Mouse (Mus musculus): Measurements from ENCODE around the gene Troap. TPM values are rescaled to one million over a fixed set of nuclear protein-coding genes. Genes with fewer than 3 reads are reported as not detected.

Gene Troap
- total and polyA plus RNA-seq, 2 experiments from 2014 or later = 4.5 to 10.5 TPM

- no peak overlapping the region for H3K4me2 ChIP-seq (ENCODE audit: low read depth, low read length)
- H3K9me3 ChIP-seq (ENCODE audit: low read length) = no peaks in the 10 kb centered on the region
- H3K27me3 ChIP-seq (ENCODE audit: insufficient read depth, low read length) = peaks cover 36% of the 10 kb centered on the region
- H3K9ac ChIP-seq (replicated peaks; ENCODE audit: low read length) = no peak overlapping the region
- DNase-seq (ENCODE audit: low spot score) (no peak), ATAC-seq (no peak)
- H3K4me1 ChIP-seq (ENCODE audit: insufficient read depth, low read length) = no peaks in the 10 kb centered on the region
- TF ChIP-seq CTCF (IDR thresholded peaks at IDR 0.05; ENCODE audit: low read depth) = no peak
- no peak overlapping the region for H3K4me3 ChIP-seq (ENCODE audit: low read length)
- WGBS = 18% methylated on average over 11 of the region's 11 CpGs
- H3K36me3 ChIP-seq (ENCODE audit: insufficient read depth, low read length) = no peaks in the 10 kb centered on the region
- H3K27ac ChIP-seq = no peak overlapping the region
These were observed 9.6 kb downstream of the Troap start for GRCm38 (mm10) chr15:99083867-99084557.

GRCm38 (mm10) chr15:99084618-99085017 lies 10.2 kb downstream of the Troap start:
- 19% methylated on average over 19 of the region's 19 CpGs for WGBS
- H3K4me3 ChIP-seq (ENCODE audit: low read length) = no peak overlapping the region
- no peak overlapping the region for H3K27ac ChIP-seq
- DNase-seq (ENCODE audit: low spot score) (no peak), ATAC-seq (no peak)
- no peak overlapping the region for H3K4me2 ChIP-seq (ENCODE audit: low read depth, low read length)
- H3K4me1 ChIP-seq (ENCODE audit: insufficient read depth, low read length) = no peaks in the 10 kb centered on the region
- no peak overlapping the region for H3K9ac ChIP-seq (replicated peaks; ENCODE audit: low read length)
- no peaks in the 10 kb centered on the region for H3K9me3 ChIP-seq (ENCODE audit: low read length)
- peaks cover 41% of the 10 kb centered on the region for H3K27me3 ChIP-seq (ENCODE audit: insufficient read depth, low read length)
- no peak for TF ChIP-seq CTCF (IDR thresholded peaks at IDR 0.05; ENCODE audit: low read depth)
- H3K36me3 ChIP-seq (ENCODE audit: insufficient read depth, low read length) = no peaks in the 10 kb centered on the region

- no peaks in the 10 kb centered on the region for H3K4me1 ChIP-seq (ENCODE audit: insufficient read depth, low read length)
- ATAC-seq (no peak), DNase-seq (ENCODE audit: low spot score) (no peak)
- no peak overlapping the region for H3K4me2 ChIP-seq (ENCODE audit: low read depth, low read length)
- TF ChIP-seq CTCF (IDR thresholded peaks at IDR 0.05; ENCODE audit: low read depth) = no peak
- H3K9ac ChIP-seq (replicated peaks; ENCODE audit: low read length) = no peak overlapping the region
- WGBS = 76% methylated on average over 4 of the region's 4 CpGs
- no peaks in the 10 kb centered on the region for H3K36me3 ChIP-seq (ENCODE audit: insufficient read depth, low read length)
- H3K9me3 ChIP-seq (ENCODE audit: low read length) = no peaks in the 10 kb centered on the region
- H3K27me3 ChIP-seq (ENCODE audit: insufficient read depth, low read length) = peaks cover 42% of the 10 kb centered on the region
- no peak overlapping the region for H3K27ac ChIP-seq
- H3K4me3 ChIP-seq (ENCODE audit: low read length) = no peak overlapping the region
These were observed 11.6 kb downstream of the Troap start for GRCm38 (mm10) chr15:99085997-99086396.

- Histone ChIP-seq H3K4me2 (ENCODE audit: low read depth, low read length) (peak within 1 kb of the TSS; percentile 48), H3K27ac (no peak within 1 kb of the TSS), H3K4me3 (ENCODE audit: low read length) (peak within 1 kb of the TSS; percentile 27), H3K36me3 (ENCODE audit: insufficient read depth, low read length) (no peaks in the 10 kb centered on the region), H3K27me3 (ENCODE audit: insufficient read depth, low read length) (peaks cover 42% of the 10 kb centered on the region), H3K9me3 (ENCODE audit: low read length) (no peaks in the 10 kb centered on the region), H3K4me1 (ENCODE audit: insufficient read depth, low read length) (no peaks in the 10 kb centered on the region), H3K9ac (replicated peaks; ENCODE audit: low read length) (0 out of 2 replicates have a peak within 1 kb of the TSS, but pooled peaks have one; percentile 13)
- ATAC-seq = 0 out of 2 replicates have a peak, but pooled peaks have one; percentile 4
- peak; percentile 53 for TF ChIP-seq CTCF (IDR thresholded peaks at IDR 0.05; ENCODE audit: low read depth)
- 7% methylated on average over 60 of the region's 60 CpGs for WGBS
- no peak for DNase-seq (ENCODE audit: low spot score)
These were observed 13.1 kb downstream of the Troap start, which contains the start of gene C1ql4 for GRCm38 (mm10) chr15:99087253-99088075. Gene C1ql4, minus strand, starts transcription at chr15:99087817.

- Histone ChIP-seq H3K4me2 (ENCODE audit: low read depth, low read length) (peak overlapping the region; percentile 48), H3K4me3 (ENCODE audit: low read length) (peak overlapping the region; percentile 27), H3K27ac (no peak overlapping the region), H3K9me3 (ENCODE audit: low read length) (no peaks in the 10 kb centered on the region), H3K27me3 (ENCODE audit: insufficient read depth, low read length) (peaks cover 42% of the 10 kb centered on the region), H3K36me3 (ENCODE audit: insufficient read depth, low read length) (no peaks in the 10 kb centered on the region), H3K4me1 (ENCODE audit: insufficient read depth, low read length) (no peaks in the 10 kb centered on the region), H3K9ac (replicated peaks; ENCODE audit: low read length) (0 out of 2 replicates have a peak overlapping the region, but pooled peaks have one; percentile 13)
- 3% methylated on average over 26 of the region's 27 CpGs for WGBS
- ATAC-seq (peak; percentile 80), DNase-seq (ENCODE audit: low spot score) (peak; percentile 86)
- peak; percentile 66 for TF ChIP-seq CTCF (IDR thresholded peaks at IDR 0.05; ENCODE audit: low read depth)
These were observed 13.9 kb downstream of the Troap start for GRCm38 (mm10) chr15:99088292-99088691.

- no peak for TF ChIP-seq CTCF (IDR thresholded peaks at IDR 0.05; ENCODE audit: low read depth)
- Histone ChIP-seq H3K4me3 (ENCODE audit: low read length) (no peak overlapping the region), H3K36me3 (ENCODE audit: insufficient read depth, low read length) (no peaks in the 10 kb centered on the region), H3K9ac (replicated peaks; ENCODE audit: low read length) (no peak overlapping the region), H3K27me3 (ENCODE audit: insufficient read depth, low read length) (peaks cover 42% of the 10 kb centered on the region), H3K4me1 (ENCODE audit: insufficient read depth, low read length) (0 out of 2 replicates have a peak, but pooled peaks cover 3% of the 10 kb centered on the region), H3K27ac (no peak overlapping the region), H3K9me3 (ENCODE audit: low read length) (no peaks in the 10 kb centered on the region), H3K4me2 (ENCODE audit: low read depth, low read length) (peak overlapping the region; percentile 48; the same call in 1 of the 2 replicates)
- no peak for ATAC-seq
- no peak for DNase-seq (ENCODE audit: low spot score)
- WGBS = 12% methylated on average over 14 of the region's 14 CpGs
These were observed 14.7 kb downstream of the Troap start for GRCm38 (mm10) chr15:99089069-99089468.

Data from hindbrain, postnatal 0 days (tissue).